Mouse (Mus musculus) heart, adult 2 months (tissue): Measurements from ENCODE around the gene Mvb12b.

Source experiments
- CTCF ChIP-seq: fragments of 200-600 bp; IDR thresholded peaks from 2 replicates; pipeline ENCODE4 v1.8.1; 2022; ENCODE audit warnings: antibody characterized with exemption, mild to moderate bottlenecking, moderate library complexity
- EP300 ChIP-seq: fragments of 200-500 bp; IDR thresholded peaks from 2 replicates; pipeline ENCODE4 v1.6.1; 2011; ENCODE audit warnings: low read depth, low read length, control low read depth; ENCODE audit not compliant: insufficient read depth
- POLR2A ChIP-seq: fragments of 200-500 bp; IDR thresholded peaks from 2 replicates; pipeline ENCODE4 v1.6.1; 2011; ENCODE audit warnings: mild to moderate bottlenecking, low read depth, low read length, control low read depth; ENCODE audit not compliant: insufficient read depth

DNA sequence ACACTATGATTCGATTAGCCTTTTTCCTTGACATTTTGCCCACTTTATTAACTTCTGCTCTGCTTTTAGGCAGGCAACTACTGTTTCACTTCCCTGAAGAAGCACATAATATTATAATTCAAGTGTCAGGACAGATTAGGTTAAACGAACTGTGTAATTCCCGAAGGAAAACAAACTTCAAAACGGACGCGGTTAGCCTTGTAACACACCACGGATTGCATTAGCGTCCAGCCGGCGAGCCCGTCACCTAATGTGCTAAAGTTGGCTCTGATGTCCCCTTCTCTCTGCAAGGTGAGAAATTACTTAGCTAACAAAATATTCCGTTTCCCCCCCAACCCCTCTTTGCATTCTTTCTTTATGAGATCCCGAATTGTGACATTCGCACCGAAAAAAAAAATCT, 170.9 kb downstream of the Mvb12b start:
- no peak for TF ChIP-seq POLR2A
- no peak for TF ChIP-seq EP300
- no peak for TF ChIP-seq CTCF
